Mouse (Mus musculus) neural tube, postnatal 0 days (tissue): Measurements from ENCODE around the gene Vmn1r39. TPM values are rescaled to one million over a fixed set of nuclear protein-coding genes. Genes with fewer than 3 reads are reported as not detected.

Source experiments
- polyA plus RNA-seq: library from polyadenylated mRNA; unstranded; fragments of >200 nt; fragmentation: Nextera tagmentation; extraction: Ambion mirVana; gene quantifications from 2 replicates; pipeline ENCODE4 v1.2.1, GENCODE M21; 2015

The Vmn1r39 gene
- polyA plus RNA-seq, result not detected in 2 replicates

DNA sequence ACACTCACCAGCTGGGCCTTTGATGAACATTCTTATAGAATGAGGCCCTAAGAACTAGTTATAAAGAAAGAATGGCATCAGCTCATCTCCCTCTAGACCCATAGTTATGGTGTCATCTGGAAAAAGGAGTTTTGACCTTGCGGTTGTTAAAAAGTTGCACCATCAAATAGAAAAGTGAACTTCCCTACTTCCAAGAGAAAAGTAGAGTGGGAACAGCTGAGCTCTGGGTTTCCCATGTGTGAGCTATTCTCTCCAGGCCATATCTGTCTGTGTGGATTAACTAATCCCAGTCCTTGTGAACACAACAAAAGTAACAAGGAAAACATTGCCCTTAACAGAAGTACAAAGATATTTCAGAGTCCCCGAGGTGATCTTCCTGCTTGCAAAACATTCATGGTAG is at the start of gene Vmn1r39:
Vmn1r39 (minus strand) TSS at position 101 of the 400 bp plus-strand sequence.

DNA sequence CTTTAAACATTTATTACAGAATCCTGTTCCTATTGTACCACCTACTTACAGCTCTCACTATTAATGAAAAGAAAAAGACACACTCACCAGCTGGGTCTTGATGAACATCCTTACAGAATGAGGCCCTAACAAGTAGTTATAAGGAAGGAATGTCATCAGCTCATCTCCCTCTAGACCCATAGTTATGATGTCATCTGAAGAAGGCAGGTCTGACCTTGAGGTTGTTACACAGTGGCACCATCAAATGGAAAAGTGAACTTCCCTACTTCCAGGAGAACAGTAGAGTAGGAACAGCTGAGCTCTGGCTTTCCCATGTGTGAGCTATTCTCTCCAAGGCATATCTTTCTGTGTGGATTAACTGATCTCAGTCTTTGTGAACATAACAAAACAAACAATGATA is 27.9 kb downstream of the Vmn1r39 start, which contains the start of gene Vmn1r38:
Vmn1r38 (minus strand) TSS at position 101 of the 400 bp plus-strand sequence.

Other genes starting within 250 kb of the Vmn1r39 start
- gene Vmn1r33, start 192.3 kb downstream of the Vmn1r39 start, polyA plus RNA-seq, result not detected in 2 replicates
- gene Vmn1r34, start 166.7 kb downstream of the Vmn1r39 start, polyA plus RNA-seq, result not detected in 2 replicates
- gene Vmn1r35, start 124.7 kb downstream of the Vmn1r39 start, polyA plus RNA-seq, result not detected in 2 replicates
- gene Vmn1r36, start 91.4 kb downstream of the Vmn1r39 start, polyA plus RNA-seq, result not detected in 2 replicates
- not detected in 2 replicates for gene Vmn1r37, start 81.2 kb downstream of the Vmn1r39 start, polyA plus RNA-seq
- gene Vmn1r38, start 28.0 kb downstream of the Vmn1r39 start, polyA plus RNA-seq, result not detected in 2 replicates
- 108 and 112 TPM in 2 replicates for gene Gng12, start 85.8 kb upstream of the Vmn1r39 start, polyA plus RNA-seq
- gene Gadd45a, start 226.8 kb upstream of the Vmn1r39 start, polyA plus RNA-seq, result 17.2 and 17.9 TPM in 2 replicates